Mouse (Mus musculus): ENCODE data around the gene Ccdc73. TPM values are rescaled to one million over a fixed set of nuclear protein-coding genes. Genes with fewer than 3 reads are reported as not detected.
A peak's percentile ranks its signal among the peaks of the same experiment; 100 is the strongest.
"Not testable (repeated sequence)": the region's sequence is repeated elsewhere in the genome, so short reads cannot be mapped to it uniquely, and the experiment has no call there.

Gene Ccdc73
- total RNA-seq, 2 experiments from 2014 or later, result 3.5 TPM; not detected in 1

- intact Hi-C loops (cut with DNase I), result no loop called here
- no peak for DNase-seq
Measured at GRCm38 (mm10) chr2:104864176-104864860, 3.3 kb upstream of the Ccdc73 start.

GRCm38 (mm10) chr2:104869101-104869500, 1.5 kb downstream of the Ccdc73 start:
- intact Hi-C loops (cut with DNase I), result no loop called here
- DNase-seq, result no peak

GRCm38 (mm10) chr2:104878794-104879193, 11.2 kb downstream of the Ccdc73 start:
- intact Hi-C loops (cut with DNase I), result no loop called here
- DNase-seq, result no peak

- intact Hi-C loops (cut with DNase I), result loop anchor here (5.0 kb wide), 1 partner anchor 346 kb away; no protein-coding TSS in a partner anchor
- no peak for DNase-seq
Measured at GRCm38 (mm10) chr2:104886109-104886508, 18.5 kb downstream of the Ccdc73 start.

- intact Hi-C loops (cut with DNase I), result loop anchor here (5.0 kb wide), 1 partner anchor 345 kb away; no protein-coding TSS in a partner anchor
- not testable (repeated sequence) for DNase-seq
Measured at GRCm38 (mm10) chr2:104887331-104887730, 19.7 kb downstream of the Ccdc73 start.

GRCm38 (mm10) chr2:104887882-104888566, 20.4 kb downstream of the Ccdc73 start:
- intact Hi-C loops (cut with DNase I), result loop anchor here (5.0 kb wide), 1 partner anchor 344 kb away; no protein-coding TSS in a partner anchor
- DNase-seq, result peak; percentile 82

- DNase-seq, result no peak
- intact Hi-C loops (cut with DNase I), result no loop called here
Measured at GRCm38 (mm10) chr2:104899975-104900374, 32.4 kb downstream of the Ccdc73 start.

GRCm38 (mm10) chr2:104915709-104916108, 48.1 kb downstream of the Ccdc73 start:
- intact Hi-C loops (cut with DNase I), result no loop called here

GRCm38 (mm10) chr2:104964492-104964891, 96.9 kb downstream of the Ccdc73 start:
- DNase-seq, result no peak
- intact Hi-C loops (cut with DNase I), result no loop called here

More at GRCm38 (mm10) chr2:104915709-104916108, 48.1 kb downstream of the Ccdc73 start:
- no peak for DNase-seq

- intact Hi-C loops (cut with DNase I), result no loop called here
- DNase-seq, result no peak
Measured at GRCm38 (mm10) chr2:104981712-104982111, 114.1 kb downstream of the Ccdc73 start.

GRCm38 (mm10) chr2:104985796-104986195, 118.2 kb downstream of the Ccdc73 start:
- DNase-seq, result no peak
- intact Hi-C loops (cut with DNase I), result no loop called here

GRCm38 (mm10) chr2:104988974-104989373, 121.4 kb downstream of the Ccdc73 start:
- intact Hi-C loops (cut with DNase I), result no loop called here

GRCm38 (mm10) chr2:104994436-104994835, 126.8 kb downstream of the Ccdc73 start:
- DNase-seq, result no peak
- intact Hi-C loops (cut with DNase I), result no loop called here

More at GRCm38 (mm10) chr2:104988974-104989373, 121.4 kb downstream of the Ccdc73 start:
- no peak for DNase-seq

- DNase-seq, result no peak
- intact Hi-C loops (cut with DNase I), result no loop called here
Measured at GRCm38 (mm10) chr2:104996201-104996600, 128.6 kb downstream of the Ccdc73 start.

- DNase-seq, result no peak
- intact Hi-C loops (cut with DNase I), result no loop called here
Measured at GRCm38 (mm10) chr2:105007236-105007635, 139.6 kb downstream of the Ccdc73 start.

GRCm38 (mm10) chr2:105016192-105016966, 148.8 kb downstream of the Ccdc73 start:
- intact Hi-C loops (cut with DNase I), result no loop called here
- no peak for DNase-seq

GRCm38 (mm10) chr2:105016967-105017287, 149.3 kb downstream of the Ccdc73 start, which contains the start of gene Eif3m:
Eif3m (minus strand) TSS chr2:105017080.
- intact Hi-C loops (cut with DNase I), result no loop called here

GRCm38 (mm10) chr2:105017802-105018201, 150.2 kb downstream of the Ccdc73 start:
- intact Hi-C loops (cut with DNase I), result no loop called here

More at GRCm38 (mm10) chr2:105016967-105017287, 149.3 kb downstream of the Ccdc73 start, which contains the start of gene Eif3m:
- DNase-seq, result peak; percentile 94

GRCm38 (mm10) chr2:105019457-105019856, 151.9 kb downstream of the Ccdc73 start:
- no peak for DNase-seq
- intact Hi-C loops (cut with DNase I), result no loop called here

More at GRCm38 (mm10) chr2:105017802-105018201, 150.2 kb downstream of the Ccdc73 start:
- no peak for DNase-seq

- no peak for DNase-seq
Measured at GRCm38 (mm10) chr2:105021256-105021655, 153.7 kb downstream of the Ccdc73 start.

GRCm38 (mm10) chr2:105021836-105022235, 154.2 kb downstream of the Ccdc73 start:
- intact Hi-C loops (cut with DNase I), result no loop called here
- no peak for DNase-seq

More at GRCm38 (mm10) chr2:105021256-105021655, 153.7 kb downstream of the Ccdc73 start:
- intact Hi-C loops (cut with DNase I), result no loop called here
